Mouse (Mus musculus) v-Abl transformed pro-B cells (cell line): ENCODE measurements around the gene Lmf2.

Experiments used
- in situ Hi-C, 2 experiments: fragments of 400-800 bp; cut with MboI; formaldehyde crosslinking; loops; one replicate each; pipeline ENCODE4 v1.15.1; 2025; ENCODE audit not compliant: unreplicated experiment in 2 of 2

The Lmf2 gene

DNA sequence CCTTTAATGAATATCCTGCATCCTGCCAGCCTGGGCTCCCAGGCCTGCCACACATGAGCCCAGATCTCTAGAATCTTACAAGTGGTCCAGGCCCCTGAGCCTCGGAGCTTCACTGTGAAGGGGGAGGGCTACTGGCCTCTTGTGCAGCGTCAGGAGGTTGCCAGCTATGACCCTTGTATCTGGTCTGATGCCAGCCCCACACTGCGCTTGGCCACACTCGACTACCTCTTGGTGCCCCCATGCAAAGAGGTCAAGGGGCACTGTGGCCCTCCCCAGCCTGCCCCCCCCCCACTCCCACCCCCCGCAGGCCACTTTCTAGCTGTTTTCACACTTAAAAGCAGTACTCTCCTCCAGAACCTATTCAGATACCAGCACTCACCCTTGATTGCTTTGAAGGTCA, 29.0 kb downstream of the Lmf2 start:
- in situ Hi-C loops, result no loop called here

DNA sequence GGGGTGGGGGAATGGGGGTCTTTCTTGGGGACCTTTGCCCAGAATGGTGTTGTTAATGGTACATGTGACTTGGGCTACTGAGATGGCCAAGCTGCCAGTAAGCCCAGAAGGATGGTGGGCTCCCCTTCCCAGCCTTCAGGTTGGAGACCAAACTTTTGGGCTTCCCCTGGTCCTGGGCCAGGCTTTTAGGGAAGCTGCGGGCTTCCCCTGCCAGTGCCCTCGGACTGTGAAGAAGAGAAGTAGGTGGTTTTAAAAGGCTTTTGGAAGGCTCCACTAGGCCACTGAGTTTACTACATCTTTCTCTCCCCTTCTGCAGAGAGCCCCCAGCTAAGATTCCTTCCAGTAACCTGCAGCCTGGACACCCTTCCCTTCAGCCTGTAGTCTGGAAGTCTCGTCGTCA, 31.8 kb downstream of the Lmf2 start:
- in situ Hi-C loops, result no loop called here

DNA sequence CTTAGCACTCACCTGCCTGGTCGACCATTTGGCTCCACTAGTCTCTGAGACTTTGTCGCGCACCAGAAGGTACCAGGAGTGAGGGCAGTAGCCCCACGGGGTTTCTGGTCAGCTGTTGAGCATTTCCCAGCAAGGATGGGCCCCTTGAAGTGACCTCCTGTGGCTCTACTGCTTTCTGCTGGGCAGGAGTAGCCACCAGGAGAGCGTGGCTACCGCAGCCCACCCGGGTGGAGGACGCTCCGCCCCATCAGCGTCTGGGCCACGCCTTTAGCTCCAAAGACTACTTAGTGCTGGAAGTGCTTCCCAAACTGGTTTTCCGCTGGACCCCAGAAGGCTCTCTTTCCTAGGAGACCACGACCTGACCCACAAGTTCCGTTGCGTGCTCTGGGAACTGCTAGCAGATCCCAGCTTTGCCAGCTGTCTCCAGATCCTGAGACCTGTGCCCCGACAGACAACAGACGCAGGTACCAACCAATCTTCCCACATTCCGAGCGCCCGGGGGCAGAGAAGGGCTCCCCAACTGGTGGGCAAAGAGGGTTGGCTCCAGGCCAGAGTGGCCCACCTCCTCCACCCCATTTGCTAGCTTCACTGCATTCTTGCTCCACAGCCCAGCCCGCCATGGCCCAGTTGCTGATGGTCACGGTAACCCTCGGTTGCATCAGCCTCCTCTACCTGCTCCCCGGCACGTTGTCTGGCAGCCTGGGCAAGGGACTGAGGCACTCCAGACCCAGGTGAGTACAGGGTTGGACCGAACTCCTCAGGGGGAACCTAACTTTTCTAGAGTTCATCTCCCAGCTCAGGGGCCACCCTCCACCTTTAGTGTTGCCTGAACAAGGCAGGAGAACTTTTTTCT, 32.6 kb downstream of the Lmf2 start, which contains the start of gene Adm2:
Gene Adm2 (plus strand): TSS at position 51 of the 853 bp plus-strand sequence.
- in situ Hi-C loops, result no loop called here

DNA sequence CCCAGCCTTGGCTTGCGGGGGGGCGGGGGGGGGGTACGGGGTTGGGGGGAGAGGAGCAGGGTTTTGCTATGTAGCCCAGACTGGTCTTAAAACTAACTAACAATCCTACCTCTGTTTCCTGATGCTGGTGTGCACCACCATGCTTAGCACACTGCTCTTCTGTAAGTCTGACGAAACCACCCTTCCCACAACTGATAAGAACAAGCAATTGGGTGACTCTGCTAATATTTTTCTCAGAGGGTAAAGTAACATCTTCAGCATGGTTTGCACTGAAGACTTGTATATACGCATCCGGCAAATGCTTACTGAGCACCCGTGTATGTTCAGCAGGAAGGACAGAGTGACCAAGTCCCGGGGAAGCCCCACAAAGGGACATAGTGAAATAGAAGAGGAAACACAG, 34.2 kb downstream of the Lmf2 start:
- in situ Hi-C loops, result no loop called here

DNA sequence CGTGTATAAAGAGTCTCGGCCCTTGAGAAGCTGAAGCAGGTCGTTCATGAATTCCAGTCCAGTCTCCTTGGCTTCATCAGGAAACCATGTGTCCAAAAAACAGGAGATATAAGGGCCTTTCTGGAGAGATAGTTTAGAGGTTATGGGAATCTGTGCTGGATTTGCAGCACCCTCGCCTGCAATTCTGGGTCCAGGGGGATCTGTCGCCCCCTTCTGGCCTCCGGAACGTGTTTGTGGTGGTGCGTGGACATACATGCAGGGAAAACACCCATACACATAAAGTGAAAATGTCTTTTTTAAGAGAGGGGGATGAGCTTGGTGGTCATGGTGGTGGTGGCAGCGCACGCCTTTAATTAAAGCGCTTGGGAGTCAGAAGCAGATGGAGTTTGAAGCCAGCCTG, 39.3 kb downstream of the Lmf2 start:
- in situ Hi-C loops, result no loop called here

DNA sequence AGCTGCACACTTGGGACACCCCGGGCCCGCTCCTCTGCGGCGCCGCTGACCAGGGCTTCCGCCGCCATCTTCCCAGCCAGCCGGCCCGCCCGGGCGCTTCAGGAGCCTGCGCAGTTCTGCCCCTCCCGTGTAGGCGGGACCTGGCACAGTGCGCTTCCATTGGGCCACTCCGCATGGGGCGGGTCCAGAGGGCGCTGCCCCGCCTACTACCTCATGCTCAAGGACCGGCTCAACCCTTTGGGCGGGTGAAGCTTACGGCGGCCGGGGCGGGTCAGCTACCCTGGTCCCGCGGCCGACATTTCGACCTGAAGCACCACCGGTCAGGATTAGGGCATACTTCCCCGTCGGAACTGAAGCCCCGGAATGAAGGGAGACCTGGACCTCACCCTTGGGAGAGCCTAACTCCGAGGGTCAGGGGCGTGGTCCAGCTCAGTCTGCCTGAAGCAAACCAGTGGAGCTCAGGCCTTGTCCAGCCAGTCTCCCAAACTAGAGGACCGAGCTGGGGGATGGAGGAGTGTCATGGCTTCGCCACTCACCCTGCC, 40.2 kb downstream of the Lmf2 start, which contains the start of gene Sbf1:
Gene Sbf1 (minus strand): TSS at position 122 of the 542 bp plus-strand sequence.
- in situ Hi-C loops, result no loop called here

DNA sequence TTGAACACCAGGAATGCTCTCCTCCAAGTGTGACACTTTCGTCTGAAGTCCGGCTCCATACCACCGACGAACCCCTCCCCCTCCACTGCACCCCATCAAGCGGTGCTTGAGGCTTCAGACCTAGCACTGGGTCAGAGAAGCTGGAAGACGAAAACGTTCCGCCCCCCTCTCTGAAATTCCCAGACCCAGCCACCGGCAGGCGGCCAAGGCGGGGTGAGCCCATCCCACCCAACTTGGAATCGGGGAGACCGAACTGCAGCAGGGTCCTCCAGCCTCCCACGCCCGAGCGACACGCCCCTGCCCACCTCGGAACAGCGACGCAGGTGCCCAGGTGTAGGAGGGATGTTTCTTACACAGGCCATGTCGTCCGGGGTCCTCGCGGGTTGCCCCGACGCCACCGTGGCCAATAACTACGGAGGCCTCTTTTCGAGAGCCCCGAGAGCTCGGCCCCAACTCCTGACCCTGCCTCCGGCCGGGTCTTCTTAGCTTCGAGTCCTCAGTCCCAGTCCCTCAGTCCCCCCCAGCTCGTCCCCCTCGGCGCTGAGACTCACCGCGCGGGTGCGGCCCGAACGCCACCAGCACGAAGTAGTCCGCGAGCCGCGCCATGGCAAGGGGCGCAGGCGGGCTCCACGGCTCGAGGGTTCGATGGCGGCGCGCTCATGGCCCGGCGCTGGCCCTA, 40.8 kb downstream of the Lmf2 start:
- in situ Hi-C loops, result loop anchor here in 1 of 2 experiments (5.0 kb wide), 1 partner anchor 58 kb away; the partner anchor contains the start of gene Sco2

DNA sequence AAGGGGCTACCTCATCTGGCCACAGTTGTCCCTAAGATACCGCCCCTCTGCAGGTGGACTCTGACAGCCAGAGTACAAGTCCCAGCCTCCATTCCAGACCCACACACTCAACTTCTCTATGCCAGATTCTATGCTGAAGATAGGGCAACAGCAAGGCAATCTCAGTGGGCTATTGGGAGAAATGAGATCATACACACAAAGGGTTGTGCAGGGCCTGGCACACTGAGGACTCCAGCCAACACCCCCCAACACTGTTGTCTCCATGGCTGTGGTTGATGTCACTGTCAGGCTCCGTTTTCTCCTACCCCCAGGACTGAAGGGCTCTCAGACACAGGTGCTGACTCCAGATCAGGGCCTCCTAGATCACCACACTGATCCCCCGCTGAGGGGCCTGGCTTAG, 41.4 kb downstream of the Lmf2 start:
- in situ Hi-C loops, result loop anchor here in 1 of 2 experiments (5.0 kb wide), 1 partner anchor 58 kb away; the partner anchor contains the start of gene Sco2

DNA sequence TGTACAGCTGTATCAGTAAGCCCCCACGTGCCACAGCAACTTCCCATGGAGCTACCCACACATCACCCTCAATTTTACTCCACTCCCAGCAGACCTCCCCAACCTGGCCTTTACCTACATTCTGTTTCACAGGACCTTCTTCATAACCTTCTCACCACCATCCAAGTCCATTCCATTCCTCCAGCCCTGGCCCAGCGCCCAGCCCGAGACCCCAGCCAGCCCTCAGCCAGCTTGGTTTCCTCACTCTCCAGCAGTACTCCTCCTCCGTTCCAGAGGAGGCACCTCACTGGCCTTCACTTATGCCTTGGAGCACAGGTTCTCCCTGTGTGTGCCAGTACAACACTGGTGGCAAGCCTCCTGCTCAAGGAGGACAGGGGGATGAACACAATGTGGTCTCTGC, 42.1 kb downstream of the Lmf2 start:
- in situ Hi-C loops, result loop anchor here in 1 of 2 experiments (5.0 kb wide), 1 partner anchor 59 kb away; the partner anchor contains the start of gene Sco2

DNA sequence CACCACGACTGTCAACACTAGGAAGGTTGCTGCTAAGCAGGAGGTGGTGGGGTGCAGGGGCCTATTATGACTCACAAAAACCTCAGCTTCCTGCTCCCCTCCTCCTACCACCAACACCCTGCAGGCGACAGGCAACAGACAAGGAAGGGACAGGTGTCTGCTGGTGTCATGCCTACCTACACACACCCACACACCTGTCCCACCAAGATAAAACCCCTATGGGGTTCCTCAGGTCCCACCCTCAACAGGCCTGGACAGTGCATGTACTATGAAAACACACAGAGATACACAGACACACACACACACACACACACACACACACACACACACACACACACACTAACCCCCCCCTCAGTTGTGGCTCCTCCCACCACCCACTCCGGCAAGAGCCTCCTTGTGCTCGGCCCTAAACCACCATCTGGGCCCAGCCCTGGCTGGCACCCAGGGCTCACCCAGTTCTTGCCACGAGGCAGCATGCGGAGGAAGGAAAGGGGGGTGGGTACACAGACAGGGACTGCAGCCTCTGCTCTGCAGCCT, 45.4 kb downstream of the Lmf2 start:
- in situ Hi-C loops, result loop anchor here (5.0 kb wide), 2 partner anchors 32 to 62 kb away; partner anchors contain the start of gene Sco2 (in 2 of the 2)

DNA sequence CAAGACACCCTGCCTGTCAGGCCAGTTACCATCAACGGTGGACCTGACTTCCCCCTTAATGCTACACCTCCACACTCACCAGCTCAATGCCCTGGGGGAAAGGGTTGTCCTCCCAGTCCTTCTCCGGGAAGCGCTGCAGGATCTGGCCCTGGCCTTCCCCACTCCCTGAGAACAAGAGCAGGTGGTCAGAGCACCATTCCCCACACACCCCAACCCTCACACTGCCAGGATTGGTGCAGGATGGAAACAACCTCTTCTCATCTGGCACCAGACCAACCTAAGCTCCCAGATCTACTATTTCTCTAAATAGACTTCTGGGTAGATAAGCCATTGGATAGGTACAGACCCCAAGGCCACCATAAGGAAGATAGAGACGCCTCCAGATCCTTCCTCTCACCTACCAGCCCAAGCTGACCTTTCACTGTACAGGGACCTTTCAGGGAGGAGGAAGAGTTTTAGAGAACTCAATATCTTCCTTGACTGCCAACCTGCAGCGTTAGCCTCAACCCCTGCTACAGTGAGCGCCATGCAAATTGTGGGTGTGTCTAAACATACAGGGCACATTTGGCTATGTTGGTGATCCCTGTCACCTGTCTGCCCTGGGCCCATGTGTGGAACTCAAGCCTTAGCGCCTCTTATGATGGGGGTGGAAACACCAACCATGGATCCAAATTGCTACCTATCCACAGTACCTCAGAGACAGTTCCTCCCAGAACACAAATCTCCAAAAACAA, 46.9 kb downstream of the Lmf2 start:
- in situ Hi-C loops, result loop anchor here (5.0 kb wide), 2 partner anchors 34 to 64 kb away; partner anchors contain the start of gene Sco2 (in 1 of the 2)

DNA sequence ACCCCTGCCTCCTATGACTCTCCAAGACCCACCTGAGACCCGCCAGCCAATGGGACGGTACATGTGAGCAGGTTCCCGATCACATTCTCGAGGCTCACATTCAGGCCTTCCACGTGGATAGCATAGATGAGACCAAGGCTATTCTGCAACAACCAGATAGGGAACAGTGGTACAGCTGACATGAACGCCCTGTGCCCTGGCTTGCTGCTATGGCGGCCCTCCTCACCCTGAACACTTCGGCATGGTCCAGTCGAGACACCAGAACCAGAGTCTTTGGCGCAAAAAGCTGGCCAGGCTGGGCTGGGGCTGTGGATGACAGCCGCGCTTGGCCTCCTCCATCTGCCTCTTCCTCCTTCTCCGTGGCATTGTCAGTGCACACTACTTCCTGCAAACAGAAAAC, 48.0 kb downstream of the Lmf2 start:
- in situ Hi-C loops, result loop anchor here (5.0 kb wide), 2 partner anchors 35 to 65 kb away; partner anchors contain the start of gene Sco2 (in 1 of the 2)

DNA sequence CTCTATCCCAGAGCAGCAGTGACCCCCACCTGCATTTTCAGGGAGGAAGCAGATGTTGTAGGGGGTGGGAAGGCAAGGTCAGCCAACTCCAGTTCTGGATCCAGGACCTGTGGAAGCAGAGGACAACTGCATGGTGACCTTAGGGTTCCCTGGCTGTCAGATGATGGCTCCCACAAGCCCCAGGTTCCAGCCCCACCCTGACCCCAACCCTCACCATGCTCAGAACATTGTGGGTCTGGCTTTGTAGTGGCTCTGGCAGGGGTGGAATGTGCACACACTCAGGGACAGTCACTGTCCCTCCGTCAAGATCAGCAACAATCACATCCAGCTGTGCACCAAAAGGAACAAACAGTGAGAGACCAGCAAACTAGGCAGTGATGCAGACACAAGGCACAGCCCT, 49.5 kb downstream of the Lmf2 start:
- in situ Hi-C loops, result loop anchor here (5.0 kb wide), 2 partner anchors 36 to 66 kb away; partner anchors contain the start of gene Sco2 (in 1 of the 2)
